Mouse (Mus musculus) midbrain, postnatal 0 days (tissue): ENCODE measurements around the gene Steap4. TPM values are rescaled to one million over a fixed set of nuclear protein-coding genes. Genes with fewer than 3 reads are reported as not detected.
"Not testable (repeated sequence)": the region's sequence is repeated elsewhere in the genome, so short reads cannot be mapped to it uniquely, and the experiment has no call there.

Experiments used
- ATAC-seq: fragments of 200-750 bp; cut with Nextera tagmentation; 2 replicates; pipeline ENCODE4 v1.8.0; 2017; ENCODE audit warnings: moderate number of reproducible peaks, mild to moderate bottlenecking, moderate TSS enrichment, moderate library complexity; ENCODE audit not compliant: low FRiP score
- DNase-seq: peaks from one replicate; pipeline ENCODE4 v3.0.0-alpha.2; 2015; ENCODE audit warnings: low spot score
- H3K27ac ChIP-seq: fragments of 300-500 bp; sonication (generic); 2 replicates; pipeline ENCODE4 v1.5.1; 2014; ENCODE audit warnings: low read depth, mild to moderate bottlenecking, low read length, mixed read lengths
- H3K27me3 ChIP-seq: fragments of 300-500 bp; sonication (generic); 2 replicates; pipeline ENCODE4 v1.6.1; 2014; ENCODE audit warnings: low read length, control low read depth, mixed read lengths; ENCODE audit not compliant: insufficient read depth
- H3K36me3 ChIP-seq: fragments of 300-500 bp; sonication (generic); 2 replicates; pipeline ENCODE4 v1.6.1; 2014; ENCODE audit warnings: low read length, control low read depth, mixed read lengths; ENCODE audit not compliant: insufficient read depth
- H3K4me1 ChIP-seq: fragments of 300-500 bp; sonication (generic); 2 replicates; pipeline ENCODE4 v1.6.1; 2014; ENCODE audit warnings: mild to moderate bottlenecking, control low read depth, antibody characterized with exemption, low read length, mixed read lengths; ENCODE audit not compliant: insufficient read depth
- H3K4me2 ChIP-seq: fragments of 300-500 bp; sonication (generic); 2 replicates; pipeline ENCODE4 v1.6.1; 2014; ENCODE audit warnings: low read depth, mild to moderate bottlenecking, low read length, mixed read lengths; ENCODE audit not compliant: poor library complexity, severe bottlenecking
- H3K4me3 ChIP-seq: fragments of 300-500 bp; sonication (generic); 2 replicates; pipeline ENCODE4 v1.5.1; 2014; ENCODE audit warnings: low read depth, mild to moderate bottlenecking, low read length, moderate library complexity
- H3K9ac ChIP-seq: fragments of 300-500 bp; sonication (generic); replicated peaks from 2 replicates; pipeline ENCODE4 v1.6.1; 2014; ENCODE audit warnings: mild to moderate bottlenecking, low read length, moderate library complexity, mixed read lengths; ENCODE audit not compliant: poor library complexity, severe bottlenecking
- H3K9me3 ChIP-seq: fragments of 300-500 bp; sonication (generic); 2 replicates; pipeline ENCODE4 v1.6.1; 2016; ENCODE audit warnings: low read length, control low read depth
- CTCF ChIP-seq: IDR thresholded peaks from 2 replicates; pipeline ENCODE4 v1.5.1; 2016; ENCODE audit warnings: antibody characterized with exemption, mild to moderate bottlenecking
- WGBS: fragments of 180-500 bp; shearing (Covaris S2); extraction: QIAGEN DNeasy Blood & Tissue Kit; methylation state at CpG from one replicate; pipeline ENCODE4 v1.1.7; 2014; 5-methylcytosine and 5-hydroxymethylcytosine counted together
- polyA plus RNA-seq: library from polyadenylated mRNA; unstranded; fragments of >200 nt; fragmentation: Nextera tagmentation; extraction: Ambion mirVana; gene quantifications from 2 replicates; pipeline ENCODE4 v1.2.1, GENCODE M21; 2015
- total RNA-seq: library from RNA; depleted of rRNA; stranded (reverse); fragments of >200 nt; gene quantifications from 2 replicates; pipeline ENCODE4 v1.2.3, GENCODE M21; 2014

The Steap4 gene
- total and polyA plus RNA-seq, 2 experiments from 2014 or later = 0.15 to 0.44 TPM

DNA sequence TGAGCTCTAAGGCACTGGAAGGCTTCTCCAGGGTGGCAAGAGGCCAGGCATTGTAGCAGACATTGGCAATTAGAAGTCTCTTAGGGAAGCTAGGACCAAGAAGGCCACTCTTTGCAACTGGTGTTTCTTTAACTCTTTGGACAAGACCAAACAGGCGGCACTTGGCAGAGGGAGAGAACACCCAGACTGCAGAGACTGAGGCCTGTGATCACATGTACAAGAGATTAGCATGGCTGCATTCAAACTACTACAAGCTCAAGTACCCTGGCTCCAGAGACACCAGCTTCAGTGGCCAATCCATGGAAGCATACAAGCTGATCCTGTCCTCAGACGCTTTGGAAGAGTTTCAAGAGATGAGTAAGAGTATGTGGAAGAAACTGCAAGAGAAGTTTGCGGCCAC, 36.6 kb upstream of the Steap4 start:
- no peak for ATAC-seq
- no peak for DNase-seq
- Histone ChIP-seq H3K36me3 (no peaks in the 10 kb centered on the region), H3K4me2 (no peak overlapping the region), H3K27ac (no peak overlapping the region), H3K4me3 (no peak overlapping the region), H3K27me3 (no peaks in the 10 kb centered on the region), H3K9me3 (no peaks in the 10 kb centered on the region), H3K4me1 (no peaks in the 10 kb centered on the region), H3K9ac (no peak overlapping the region)
- WGBS = 91% methylated on average over 3 of the region's 3 CpGs
- TF ChIP-seq CTCF = no peak

DNA sequence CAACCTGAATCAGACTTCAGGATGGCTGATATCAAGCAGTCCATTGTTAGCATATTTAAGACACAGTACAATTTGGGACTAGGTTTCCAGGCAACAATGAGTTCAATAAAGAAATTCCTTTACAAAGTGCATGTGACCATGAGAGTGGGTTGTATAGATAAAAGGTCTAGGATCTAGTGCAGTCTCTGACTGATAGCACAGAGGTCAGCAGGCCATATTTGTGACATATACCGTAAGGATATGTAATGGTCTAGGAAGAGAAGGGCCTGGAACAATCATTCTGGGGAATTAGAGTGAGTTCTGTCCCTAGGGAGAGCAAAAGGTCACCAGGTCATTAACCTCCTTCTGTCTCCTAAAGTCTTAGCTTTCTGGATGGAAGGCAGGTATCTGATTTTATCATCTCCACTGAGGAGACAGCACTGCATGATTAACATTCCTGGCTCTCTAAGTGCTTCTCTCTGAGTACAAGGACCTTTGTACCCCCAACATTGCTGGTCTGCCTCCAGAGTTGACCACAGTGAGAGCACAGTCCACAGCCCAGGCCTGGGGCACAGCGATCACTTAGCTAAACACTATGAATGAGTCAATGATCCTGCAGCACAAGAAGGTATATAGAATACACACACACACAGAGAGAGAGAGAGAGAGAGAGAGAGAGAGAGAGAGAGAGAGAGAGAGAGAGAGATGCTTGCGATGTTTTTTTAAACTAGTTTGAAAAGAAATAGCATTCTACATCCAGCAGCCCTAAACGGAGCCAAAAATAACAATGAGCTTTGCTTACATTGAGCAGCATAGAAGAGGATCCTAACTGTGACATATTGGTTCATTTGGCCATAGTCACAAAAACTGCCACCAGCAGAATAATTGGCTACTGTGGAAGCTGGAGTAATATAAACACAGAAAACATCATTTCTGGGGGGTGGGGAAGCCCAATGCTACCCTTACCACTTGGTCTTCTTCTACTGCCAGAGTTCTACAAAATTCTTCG, 27.7 kb upstream of the Steap4 start:
- H3K4me3 ChIP-seq = no peak overlapping the region
- H3K4me1 ChIP-seq = no peaks in the 10 kb centered on the region
- no peak for TF ChIP-seq CTCF
- 74% methylated on average over 5 of the region's 5 CpGs for WGBS
- H3K4me2 ChIP-seq = no peak overlapping the region
- H3K36me3 ChIP-seq = no peaks in the 10 kb centered on the region
- ATAC-seq = no peak
- no peak for DNase-seq
- H3K27me3 ChIP-seq = no peaks in the 10 kb centered on the region
- no peak overlapping the region for H3K9ac ChIP-seq
- no peak overlapping the region for H3K27ac ChIP-seq
- H3K9me3 ChIP-seq = no peaks in the 10 kb centered on the region

DNA sequence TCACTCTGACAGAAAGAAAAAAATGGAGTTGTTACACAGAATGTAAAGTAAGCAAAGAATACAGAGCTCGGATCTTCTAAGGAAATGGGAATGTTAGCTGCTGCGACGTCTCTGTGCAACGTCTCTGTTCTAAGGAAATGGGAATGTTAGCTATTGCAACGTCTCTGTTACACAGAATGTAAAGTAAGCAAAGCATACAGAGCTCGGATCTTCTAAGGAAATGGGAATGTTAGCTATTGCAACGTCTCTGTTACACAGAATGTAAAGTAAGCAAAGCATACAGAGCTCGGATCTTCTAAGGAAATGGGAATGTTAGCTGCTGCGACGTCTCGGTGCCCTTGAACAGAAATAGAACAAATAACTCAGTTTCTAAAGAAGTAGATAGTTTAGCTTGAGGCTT, 26.8 kb upstream of the Steap4 start:
- DNase-seq, H3K27me3 ChIP-seq, H3K9ac ChIP-seq, H3K9me3 ChIP-seq, H3K27ac ChIP-seq, ATAC-seq, H3K4me2 ChIP-seq, H3K4me1 ChIP-seq, H3K4me3 ChIP-seq, H3K36me3 ChIP-seq: not testable (repeated sequence)
- WGBS = 69% methylated on average over 11 of the region's 11 CpGs

DNA sequence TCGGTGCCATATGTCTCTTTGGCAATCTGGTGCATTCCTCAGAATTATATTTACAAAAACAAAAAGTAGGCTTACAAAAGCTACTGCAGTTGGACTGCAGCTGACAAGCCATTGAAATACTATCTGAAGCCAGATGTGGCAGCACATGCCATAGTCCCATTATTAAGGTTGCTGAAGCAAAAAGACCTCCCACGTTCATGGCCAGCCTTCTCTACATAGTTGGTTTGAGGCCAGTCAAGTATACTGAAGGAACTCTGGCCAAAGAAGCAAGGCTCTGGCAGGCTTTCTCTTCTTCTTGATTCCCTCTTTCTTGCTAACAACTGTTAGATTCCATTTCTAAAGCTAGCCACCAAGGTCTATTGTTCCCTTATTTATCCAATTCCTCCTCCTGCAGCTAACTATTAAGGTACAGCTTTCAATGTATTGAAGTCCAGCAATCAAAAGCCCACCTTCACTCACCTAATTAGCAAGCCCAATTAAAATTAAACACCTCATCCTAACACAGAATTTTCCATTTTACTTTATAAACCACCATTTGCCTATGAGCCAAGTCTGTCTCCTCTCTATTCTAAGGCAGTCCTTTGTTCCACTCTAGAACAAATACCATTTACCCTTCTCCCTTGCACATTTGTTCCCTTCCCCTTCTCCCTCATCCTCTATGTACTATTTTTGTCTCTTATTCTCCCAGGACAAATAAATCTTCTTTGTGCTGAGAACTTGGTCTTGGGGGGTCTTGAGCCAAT, 26.2 kb upstream of the Steap4 start:
- H3K4me1 ChIP-seq = no peaks in the 10 kb centered on the region
- DNase-seq = no peak
- TF ChIP-seq CTCF = no peak
- H3K27ac ChIP-seq = no peak overlapping the region
- no peaks in the 10 kb centered on the region for H3K9me3 ChIP-seq
- H3K9ac ChIP-seq = no peak overlapping the region
- ATAC-seq = no peak
- H3K4me2 ChIP-seq = no peak overlapping the region
- H3K36me3 ChIP-seq = no peaks in the 10 kb centered on the region
- H3K27me3 ChIP-seq = no peaks in the 10 kb centered on the region
- WGBS = 63% methylated on average over 2 of the region's 2 CpGs
- H3K4me3 ChIP-seq = no peak overlapping the region

DNA sequence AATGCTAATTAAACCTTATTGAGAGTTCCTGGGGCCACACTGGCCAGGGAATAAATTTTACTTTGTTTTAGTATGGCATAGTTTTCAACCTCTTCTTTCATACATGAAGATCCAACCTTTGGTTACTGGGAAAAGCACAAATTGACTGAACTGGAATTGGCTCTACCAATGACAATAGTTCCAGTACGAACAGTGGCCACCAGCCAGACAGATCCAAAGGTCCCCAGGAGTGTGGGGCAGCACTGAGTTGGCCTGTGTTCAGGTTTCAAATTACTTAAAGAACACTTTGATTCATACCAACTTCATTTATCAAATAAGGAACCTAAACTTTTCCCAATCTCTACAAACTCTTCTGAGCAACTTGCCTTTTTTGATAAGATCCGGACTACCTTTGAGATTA, 5.4 kb upstream of the Steap4 start:
- Histone ChIP-seq H3K4me1 (no peaks in the 10 kb centered on the region), H3K9ac (no peak overlapping the region), H3K27me3 (0 out of 2 replicates have a peak, but pooled peaks cover 4% of the 10 kb centered on the region), H3K4me3 (no peak overlapping the region), H3K4me2 (no peak overlapping the region), H3K36me3 (no peaks in the 10 kb centered on the region), H3K9me3 (no peaks in the 10 kb centered on the region), H3K27ac (no peak overlapping the region)
- DNase-seq (no peak), ATAC-seq (no peak)
- 94% methylated on average over 2 of the region's 2 CpGs for WGBS
- no peak for TF ChIP-seq CTCF
